Mouse (Mus musculus): Measurements from ENCODE around the gene Slc39a2. TPM values are rescaled to one million over a fixed set of nuclear protein-coding genes. Genes with fewer than 3 reads are reported as not detected.

The Slc39a2 gene
- polyA plus RNA-seq, 1 experiment = not detected

- no peaks in the 10 kb centered on the region for H3K9me3 ChIP-seq (ENCODE audit: control insufficient read depth, low read length)
- no peaks in the 10 kb centered on the region for H3K36me3 ChIP-seq (ENCODE audit: control insufficient read depth)
- peak overlapping the region; percentile 54 for H3K4me3 ChIP-seq (replicated peaks)
- peaks cover 46% of the 10 kb centered on the region for H3K27me3 ChIP-seq (ENCODE audit: control insufficient read depth)
- peaks cover 13% of the 10 kb centered on the region for H3K4me1 ChIP-seq (ENCODE audit: control insufficient read depth)
- no peak for TF ChIP-seq TAL1 (IDR thresholded peaks at IDR 0.05; ENCODE audit: low read length)
- no peak for TF ChIP-seq GATA1 (IDR thresholded peaks at IDR 0.05; ENCODE audit: low read length)
Measured at GRCm38 (mm10) chr14:51913062-51913959, 20.6 kb downstream of the Slc39a2 start.

- Histone ChIP-seq H3K4me3 (replicated peaks) (peak within 1 kb of the TSS; percentile 54), H3K9me3 (ENCODE audit: control insufficient read depth, low read length) (no peaks in the 10 kb centered on the region), H3K36me3 (ENCODE audit: control insufficient read depth) (no peaks in the 10 kb centered on the region), H3K27me3 (ENCODE audit: control insufficient read depth) (peaks cover 46% of the 10 kb centered on the region), H3K4me1 (ENCODE audit: control insufficient read depth) (peaks cover 13% of the 10 kb centered on the region)
- TF ChIP-seq GATA1 (IDR thresholded peaks at IDR 0.05; ENCODE audit: low read length) (no peak), TAL1 (IDR thresholded peaks at IDR 0.05; ENCODE audit: low read length) (no peak)
Measured at GRCm38 (mm10) chr14:51913960-51914762, 21.5 kb downstream of the Slc39a2 start, which contains the start of gene Ndrg2. Gene Ndrg2 (minus strand): TSS chr14:51914158.

- Histone ChIP-seq H3K36me3 (ENCODE audit: control insufficient read depth) (no peaks in the 10 kb centered on the region), H3K27me3 (ENCODE audit: control insufficient read depth) (peaks cover 46% of the 10 kb centered on the region), H3K4me1 (ENCODE audit: control insufficient read depth) (peaks cover 13% of the 10 kb centered on the region), H3K9me3 (ENCODE audit: control insufficient read depth, low read length) (no peaks in the 10 kb centered on the region), H3K4me3 (replicated peaks) (no peak overlapping the region)
- TF ChIP-seq TAL1 (IDR thresholded peaks at IDR 0.05; ENCODE audit: low read length) (no peak), GATA1 (IDR thresholded peaks at IDR 0.05; ENCODE audit: low read length) (no peak)
Measured at GRCm38 (mm10) chr14:51915030-51915429, 22.3 kb downstream of the Slc39a2 start.

GRCm38 (mm10) chr14:51916539-51916938 lies 23.9 kb downstream of the Slc39a2 start:
- Histone ChIP-seq H3K9me3 (ENCODE audit: control insufficient read depth, low read length) (no peaks in the 10 kb centered on the region), H3K36me3 (ENCODE audit: control insufficient read depth) (no peaks in the 10 kb centered on the region), H3K4me1 (ENCODE audit: control insufficient read depth) (peaks cover 13% of the 10 kb centered on the region), H3K4me3 (replicated peaks) (no peak overlapping the region), H3K27me3 (ENCODE audit: control insufficient read depth) (peaks cover 41% of the 10 kb centered on the region)
- no peak for TF ChIP-seq GATA1 (IDR thresholded peaks at IDR 0.05; ENCODE audit: low read length)
- no peak for TF ChIP-seq TAL1 (IDR thresholded peaks at IDR 0.05; ENCODE audit: low read length)

DNA sequence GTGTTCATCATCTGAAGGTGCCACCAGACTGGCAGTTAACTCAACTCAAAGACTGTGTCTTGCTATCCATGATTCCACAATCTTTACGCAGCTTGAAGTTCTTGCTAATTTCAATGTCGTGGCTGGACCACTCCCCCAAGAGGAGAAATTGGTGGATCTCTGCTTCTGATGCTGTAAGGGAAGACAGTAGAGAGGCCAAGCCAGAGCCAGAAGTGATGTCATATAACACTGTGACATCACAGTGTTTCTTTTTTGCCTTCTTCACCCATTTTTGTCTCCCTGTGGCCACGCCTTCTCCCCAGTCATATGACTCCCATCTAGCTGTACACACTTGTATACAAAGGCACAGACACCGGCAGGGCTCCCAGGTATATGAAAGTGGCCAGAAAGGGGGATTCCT lies 25.4 kb downstream of the Slc39a2 start, which contains the start of gene Tppp2:
TSS of gene Tppp2 (plus strand) at position 301 of the 400 bp plus-strand sequence.
- TF ChIP-seq TAL1 (IDR thresholded peaks at IDR 0.05; ENCODE audit: low read length) (no peak), GATA1 (IDR thresholded peaks at IDR 0.05; ENCODE audit: low read length) (no peak)
- H3K4me3 ChIP-seq (replicated peaks) = no peak within 1 kb of the TSS
- no peaks in the 10 kb centered on the region for H3K9me3 ChIP-seq (ENCODE audit: control insufficient read depth, low read length)
- peaks cover 26% of the 10 kb centered on the region for H3K27me3 ChIP-seq (ENCODE audit: control insufficient read depth)
- H3K4me1 ChIP-seq (ENCODE audit: control insufficient read depth) = peaks cover 9% of the 10 kb centered on the region
- no peaks in the 10 kb centered on the region for H3K36me3 ChIP-seq (ENCODE audit: control insufficient read depth)

DNA sequence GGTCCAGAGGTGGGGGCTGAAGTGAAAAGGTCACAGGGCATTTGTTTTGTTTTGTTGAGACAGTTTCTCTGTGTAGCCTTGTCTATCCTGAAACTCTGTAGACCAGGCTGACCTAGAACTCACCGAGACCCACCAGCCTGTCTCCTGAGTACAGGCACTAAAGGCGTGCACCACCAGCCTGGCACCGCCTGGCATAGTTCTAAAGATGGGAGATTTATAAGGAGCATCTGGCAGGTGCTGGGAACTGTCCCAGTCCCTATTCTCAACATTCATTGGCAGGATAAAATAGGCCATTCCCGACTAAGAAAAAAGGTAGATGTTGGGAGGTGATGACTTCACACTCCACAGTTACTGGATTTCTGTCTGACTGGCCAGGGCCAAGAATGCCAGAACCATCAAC lies 26.3 kb downstream of the Slc39a2 start:
- no peaks in the 10 kb centered on the region for H3K36me3 ChIP-seq (ENCODE audit: control insufficient read depth)
- H3K4me1 ChIP-seq (ENCODE audit: control insufficient read depth) = peaks cover 2% of the 10 kb centered on the region; the same call in 1 of the 2 replicates
- no peaks in the 10 kb centered on the region for H3K9me3 ChIP-seq (ENCODE audit: control insufficient read depth, low read length)
- no peak overlapping the region for H3K4me3 ChIP-seq (replicated peaks)
- H3K27me3 ChIP-seq (ENCODE audit: control insufficient read depth) = peaks cover 18% of the 10 kb centered on the region
- TF ChIP-seq GATA1 (IDR thresholded peaks at IDR 0.05; ENCODE audit: low read length) (no peak), TAL1 (IDR thresholded peaks at IDR 0.05; ENCODE audit: low read length) (no peak)

GRCm38 (mm10) chr14:51921759-51922570 lies 29.3 kb downstream of the Slc39a2 start:
- no peak overlapping the region for H3K4me3 ChIP-seq (replicated peaks)
- no peaks in the 10 kb centered on the region for H3K9me3 ChIP-seq (ENCODE audit: control insufficient read depth, low read length)
- H3K27me3 ChIP-seq (ENCODE audit: control insufficient read depth) = no peaks in the 10 kb centered on the region
- TF ChIP-seq TAL1 (IDR thresholded peaks at IDR 0.05; ENCODE audit: low read length) (no peak), GATA1 (IDR thresholded peaks at IDR 0.05; ENCODE audit: low read length) (no peak)
- no peaks in the 10 kb centered on the region for H3K4me1 ChIP-seq (ENCODE audit: control insufficient read depth)
- no peaks in the 10 kb centered on the region for H3K36me3 ChIP-seq (ENCODE audit: control insufficient read depth)

GRCm38 (mm10) chr14:51922571-51922865 lies 29.8 kb downstream of the Slc39a2 start, which contains the start of gene Rnase13:
Gene Rnase13 (minus strand): TSS chr14:51922773.
- Histone ChIP-seq H3K27me3 (ENCODE audit: control insufficient read depth) (no peaks in the 10 kb centered on the region), H3K4me1 (ENCODE audit: control insufficient read depth) (no peaks in the 10 kb centered on the region), H3K4me3 (replicated peaks) (no peak within 1 kb of the TSS), H3K36me3 (ENCODE audit: control insufficient read depth) (no peaks in the 10 kb centered on the region), H3K9me3 (ENCODE audit: control insufficient read depth, low read length) (no peaks in the 10 kb centered on the region)
- TF ChIP-seq TAL1 (IDR thresholded peaks at IDR 0.05; ENCODE audit: low read length) (no peak), GATA1 (IDR thresholded peaks at IDR 0.05; ENCODE audit: low read length) (no peak)

Measured in erythroblast, embryonic 14.5 days (primary cell).